Mouse (Mus musculus): Measurements from ENCODE around the gene Myo16. TPM values are rescaled to one million over a fixed set of nuclear protein-coding genes. Genes with fewer than 3 reads are reported as not detected.
A peak's percentile ranks its signal among the peaks of the same experiment; 100 is the strongest.

Gene Myo16
- polyA plus RNA-seq, 2 experiments, result 0.55 to 0.98 TPM

GRCm38 (mm10) chr8:10255741-10256140 lies 102.0 kb downstream of the Myo16 start:
- Histone ChIP-seq H3K4me2 (replicated peaks; ENCODE audit: low read depth, low read length, severe bottlenecking) (no peak overlapping the region), H3K9me3 (ENCODE audit: control insufficient read depth, low read length) (no peaks in the 10 kb centered on the region), H3K4me1 (ENCODE audit: control insufficient read depth, insufficient read depth, low read length) (no peaks in the 10 kb centered on the region), H3K36me3 (ENCODE audit: control insufficient read depth, insufficient read depth, low read length) (no peaks in the 10 kb centered on the region), H3K27ac (replicated peaks; ENCODE audit: low read depth, low read length) (no peak overlapping the region), H3K4me3 (replicated peaks; ENCODE audit: low read length) (no peak overlapping the region), H3K9ac (ENCODE audit: low read depth, low read length, severe bottlenecking) (no peak overlapping the region), H3K27me3 (ENCODE audit: control insufficient read depth, insufficient read depth, low read length) (no peaks in the 10 kb centered on the region)
- DNase-seq (ENCODE audit: low spot score) (peak; percentile 62), ATAC-seq (ENCODE audit: low FRiP score, low read depth) (no peak)
- TF ChIP-seq POLR2A (IDR thresholded peaks at IDR 0.05; ENCODE audit: borderline replicate concordance, extremely low read depth, insufficient read depth, insufficient read length), result no peak
- WGBS, result 61% methylated on average over 2 of the region's 2 CpGs

DNA sequence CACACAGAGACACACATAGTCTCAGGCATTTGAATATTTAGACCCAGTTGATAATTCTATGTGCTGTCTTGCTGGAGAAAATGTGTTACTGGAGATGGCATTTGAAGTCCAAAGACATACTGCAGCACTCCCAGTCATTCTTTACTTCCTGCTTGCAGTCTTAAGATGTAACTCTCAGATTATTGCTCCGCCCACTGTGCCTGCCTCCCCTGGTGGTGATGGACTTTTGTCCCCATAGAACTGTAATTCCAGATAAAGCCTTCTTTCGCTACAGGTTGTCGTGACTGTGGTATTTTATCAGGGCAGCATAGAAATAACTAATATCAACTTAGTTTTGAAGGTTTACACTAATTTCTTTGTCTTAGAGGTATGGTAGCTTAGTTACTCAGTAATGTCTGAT lies 102.9 kb downstream of the Myo16 start:
- H3K9ac ChIP-seq (ENCODE audit: low read depth, low read length, severe bottlenecking), result no peak overlapping the region
- DNase-seq (ENCODE audit: low spot score) (no peak), ATAC-seq (ENCODE audit: low FRiP score, low read depth) (no peak)
- H3K27me3 ChIP-seq (ENCODE audit: control insufficient read depth, insufficient read depth, low read length), result no peaks in the 10 kb centered on the region
- no peak for TF ChIP-seq POLR2A (IDR thresholded peaks at IDR 0.05; ENCODE audit: borderline replicate concordance, extremely low read depth, insufficient read depth, insufficient read length)
- no peaks in the 10 kb centered on the region for H3K4me1 ChIP-seq (ENCODE audit: control insufficient read depth, insufficient read depth, low read length)
- no peak overlapping the region for H3K4me2 ChIP-seq (replicated peaks; ENCODE audit: low read depth, low read length, severe bottlenecking)
- no peak overlapping the region for H3K27ac ChIP-seq (replicated peaks; ENCODE audit: low read depth, low read length)
- H3K4me3 ChIP-seq (replicated peaks; ENCODE audit: low read length), result no peak overlapping the region
- no peaks in the 10 kb centered on the region for H3K9me3 ChIP-seq (ENCODE audit: control insufficient read depth, low read length)
- no peaks in the 10 kb centered on the region for H3K36me3 ChIP-seq (ENCODE audit: control insufficient read depth, insufficient read depth, low read length)
- 84% methylated on average over 3 of the region's 3 CpGs for whole genome bisulfite sequencing

- no peaks in the 10 kb centered on the region for H3K27me3 ChIP-seq (ENCODE audit: control insufficient read depth, insufficient read depth, low read length)
- WGBS, result 81% methylated on average over 4 of the region's 4 CpGs
- no peak overlapping the region for H3K27ac ChIP-seq (replicated peaks; ENCODE audit: low read depth, low read length)
- no peak overlapping the region for H3K4me3 ChIP-seq (replicated peaks; ENCODE audit: low read length)
- H3K9me3 ChIP-seq (ENCODE audit: control insufficient read depth, low read length), result no peaks in the 10 kb centered on the region
- no peak for ATAC-seq (ENCODE audit: low FRiP score, low read depth)
- H3K9ac ChIP-seq (ENCODE audit: low read depth, low read length, severe bottlenecking), result no peak overlapping the region
- no peaks in the 10 kb centered on the region for H3K4me1 ChIP-seq (ENCODE audit: control insufficient read depth, insufficient read depth, low read length)
- H3K36me3 ChIP-seq (ENCODE audit: control insufficient read depth, insufficient read depth, low read length), result no peaks in the 10 kb centered on the region
- no peak overlapping the region for H3K4me2 ChIP-seq (replicated peaks; ENCODE audit: low read depth, low read length, severe bottlenecking)
- no peak for TF ChIP-seq POLR2A (IDR thresholded peaks at IDR 0.05; ENCODE audit: borderline replicate concordance, extremely low read depth, insufficient read depth, insufficient read length)
- no peak for DNase-seq (ENCODE audit: low spot score)
These were observed 116.4 kb downstream of the Myo16 start for GRCm38 (mm10) chr8:10270094-10270493.

DNA sequence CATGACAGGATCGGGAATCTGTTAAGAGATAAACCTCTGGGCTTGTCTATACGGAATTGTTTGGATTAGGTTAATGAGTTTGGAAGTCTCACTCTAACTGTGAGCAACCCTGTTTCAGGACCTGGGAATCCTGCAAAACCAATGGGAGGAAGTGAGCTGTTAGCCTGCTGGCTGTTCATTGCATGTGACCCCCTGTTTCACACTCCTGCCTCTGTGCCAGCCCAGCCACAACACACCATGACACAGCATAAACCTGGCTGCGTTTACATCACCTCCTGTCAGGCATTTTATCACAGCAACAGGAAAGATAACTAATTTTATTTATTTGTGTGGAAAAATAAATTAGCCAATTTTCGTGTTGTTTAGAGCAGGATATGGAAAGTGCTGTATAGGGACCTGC lies 138.9 kb downstream of the Myo16 start:
- H3K36me3 ChIP-seq (ENCODE audit: control insufficient read depth, insufficient read depth, low read length), result no peaks in the 10 kb centered on the region
- TF ChIP-seq POLR2A (IDR thresholded peaks at IDR 0.05; ENCODE audit: borderline replicate concordance, extremely low read depth, insufficient read depth, insufficient read length), result no peak
- no peak overlapping the region for H3K27ac ChIP-seq (replicated peaks; ENCODE audit: low read depth, low read length)
- WGBS, result 56% methylated on average over 4 of the region's 4 CpGs
- H3K9me3 ChIP-seq (ENCODE audit: control insufficient read depth, low read length), result no peaks in the 10 kb centered on the region
- no peak overlapping the region for H3K4me3 ChIP-seq (replicated peaks; ENCODE audit: low read length)
- no peak overlapping the region for H3K9ac ChIP-seq (ENCODE audit: low read depth, low read length, severe bottlenecking)
- DNase-seq (ENCODE audit: low spot score), result no peak
- H3K27me3 ChIP-seq (ENCODE audit: control insufficient read depth, insufficient read depth, low read length), result no peaks in the 10 kb centered on the region
- no peak for ATAC-seq (ENCODE audit: low FRiP score, low read depth)
- no peak overlapping the region for H3K4me2 ChIP-seq (replicated peaks; ENCODE audit: low read depth, low read length, severe bottlenecking)
- no peaks in the 10 kb centered on the region for H3K4me1 ChIP-seq (ENCODE audit: control insufficient read depth, insufficient read depth, low read length)

DNA sequence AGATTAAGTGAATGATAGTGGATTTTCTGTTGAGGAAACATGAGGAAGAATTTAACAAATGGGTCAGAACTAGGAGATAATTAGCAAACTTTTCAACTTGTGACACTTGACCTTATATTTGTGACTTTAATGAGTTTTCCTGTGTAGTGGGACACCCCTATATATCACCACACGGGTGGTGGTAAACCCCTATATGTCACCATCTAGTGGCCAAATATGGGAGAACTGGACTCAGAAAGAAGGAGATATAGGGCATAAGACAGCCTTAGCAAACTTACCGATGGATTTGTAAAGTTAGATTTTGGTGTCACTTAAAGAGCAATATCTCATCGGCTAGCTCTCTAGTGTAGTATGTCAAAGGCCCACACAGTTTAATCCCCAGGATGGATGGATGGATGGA lies 147.1 kb downstream of the Myo16 start:
- Histone ChIP-seq H3K9ac (ENCODE audit: low read depth, low read length, severe bottlenecking) (no peak overlapping the region), H3K9me3 (ENCODE audit: control insufficient read depth, low read length) (no peaks in the 10 kb centered on the region), H3K27ac (replicated peaks; ENCODE audit: low read depth, low read length) (no peak overlapping the region), H3K4me2 (replicated peaks; ENCODE audit: low read depth, low read length, severe bottlenecking) (no peak overlapping the region), H3K4me1 (ENCODE audit: control insufficient read depth, insufficient read depth, low read length) (no peaks in the 10 kb centered on the region), H3K27me3 (ENCODE audit: control insufficient read depth, insufficient read depth, low read length) (no peaks in the 10 kb centered on the region), H3K4me3 (replicated peaks; ENCODE audit: low read length) (no peak overlapping the region), H3K36me3 (ENCODE audit: control insufficient read depth, insufficient read depth, low read length) (no peaks in the 10 kb centered on the region)
- no peak for TF ChIP-seq POLR2A (IDR thresholded peaks at IDR 0.05; ENCODE audit: borderline replicate concordance, extremely low read depth, insufficient read depth, insufficient read length)
- 59% methylated on average over 3 of the region's 3 CpGs for WGBS
- peak; percentile 13 for DNase-seq (ENCODE audit: low spot score)
- ATAC-seq (ENCODE audit: low FRiP score, low read depth), result no peak

DNA sequence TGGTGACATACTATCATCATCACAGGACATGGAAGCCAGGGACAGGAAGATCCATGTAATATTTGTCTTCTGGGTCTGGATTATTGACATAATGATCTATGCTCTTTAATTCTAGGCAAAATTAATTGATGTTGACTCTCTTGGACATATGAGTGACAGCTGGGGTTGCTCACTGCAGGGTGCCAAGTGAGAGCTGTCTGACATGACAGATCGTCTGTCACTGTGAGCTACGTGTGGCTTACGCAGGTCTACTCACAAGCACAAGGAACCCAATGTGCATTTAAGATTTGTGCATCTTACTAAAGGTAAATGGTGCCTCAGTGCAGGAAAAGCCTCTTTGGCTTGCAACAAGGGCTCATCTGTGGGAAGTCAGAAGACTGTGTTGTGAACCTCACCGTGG lies 149.3 kb downstream of the Myo16 start:
- Histone ChIP-seq H3K9me3 (ENCODE audit: control insufficient read depth, low read length) (no peaks in the 10 kb centered on the region), H3K4me2 (replicated peaks; ENCODE audit: low read depth, low read length, severe bottlenecking) (no peak overlapping the region), H3K4me3 (replicated peaks; ENCODE audit: low read length) (no peak overlapping the region), H3K4me1 (ENCODE audit: control insufficient read depth, insufficient read depth, low read length) (no peaks in the 10 kb centered on the region), H3K27ac (replicated peaks; ENCODE audit: low read depth, low read length) (no peak overlapping the region), H3K27me3 (ENCODE audit: control insufficient read depth, insufficient read depth, low read length) (no peaks in the 10 kb centered on the region), H3K9ac (ENCODE audit: low read depth, low read length, severe bottlenecking) (no peak overlapping the region), H3K36me3 (ENCODE audit: control insufficient read depth, insufficient read depth, low read length) (no peaks in the 10 kb centered on the region)
- no peak for TF ChIP-seq POLR2A (IDR thresholded peaks at IDR 0.05; ENCODE audit: borderline replicate concordance, extremely low read depth, insufficient read depth, insufficient read length)
- WGBS, result 76% methylated on average over 4 of the region's 4 CpGs
- DNase-seq (ENCODE audit: low spot score) (no peak), ATAC-seq (ENCODE audit: low FRiP score, low read depth) (no peak)
